Mouse (Mus musculus) stomach, embryonic 16.5 days (tissue): ENCODE measurements around the gene Ntm. TPM values are rescaled to one million over a fixed set of nuclear protein-coding genes. Genes with fewer than 3 reads are reported as not detected.
A peak's percentile ranks its signal among the peaks of the same experiment; 100 is the strongest.

Experiments used
- ATAC-seq: fragments of 200-750 bp; cut with Nextera tagmentation; 2 replicates; pipeline ENCODE4 v1.8.0; 2017; ENCODE audit warnings: moderate number of reproducible peaks, moderate TSS enrichment; ENCODE audit not compliant: insufficient read depth, low FRiP score
- H3K27ac ChIP-seq: fragments of 300-500 bp; sonication (generic); 2 replicates; pipeline ENCODE4 v1.5.1; 2014; ENCODE audit warnings: low read length
- H3K27me3 ChIP-seq: fragments of 300-500 bp; sonication (generic); 2 replicates; pipeline ENCODE4 v1.6.1; 2014; ENCODE audit warnings: low read length, control low read depth, mixed read lengths; ENCODE audit not compliant: control insufficient read depth, insufficient read depth
- H3K36me3 ChIP-seq: fragments of 300-500 bp; sonication (generic); 2 replicates; pipeline ENCODE4 v1.6.1; 2014; ENCODE audit warnings: low read length; ENCODE audit not compliant: control insufficient read depth, insufficient read depth
- H3K4me1 ChIP-seq: fragments of 300-500 bp; sonication (generic); 2 replicates; pipeline ENCODE4 v1.6.1; 2014; ENCODE audit warnings: low read length, control low read depth, mixed read lengths; ENCODE audit not compliant: control insufficient read depth, insufficient read depth
- H3K4me2 ChIP-seq: fragments of 300-500 bp; sonication (generic); 2 replicates; pipeline ENCODE4 v1.6.1; 2014; ENCODE audit warnings: low read depth, low read length, mixed read lengths
- H3K4me3 ChIP-seq: fragments of 300-500 bp; sonication (generic); replicated peaks from 2 replicates; pipeline ENCODE4 v1.5.1; 2014; ENCODE audit warnings: mild to moderate bottlenecking, low read length
- H3K9ac ChIP-seq: fragments of 300-500 bp; sonication (generic); 2 replicates; pipeline ENCODE4 v1.6.1; 2014; ENCODE audit warnings: low read length
- H3K9me3 ChIP-seq: fragments of 300-500 bp; sonication (generic); replicated peaks from 2 replicates; pipeline ENCODE4 v1.6.1; 2016; ENCODE audit warnings: low read length, control low read depth; ENCODE audit not compliant: control insufficient read depth
- WGBS: fragments of 180-500 bp; shearing (Covaris S2); extraction: QIAGEN DNeasy Blood & Tissue Kit; methylation state at CpG from one replicate; pipeline ENCODE4 v1.1.7; 2014; 5-methylcytosine and 5-hydroxymethylcytosine counted together
- polyA plus RNA-seq: library from polyadenylated mRNA; unstranded; fragments of >200 nt; fragmentation: Nextera tagmentation; extraction: Ambion mirVana; gene quantifications from 2 replicates; pipeline ENCODE4 v1.2.1, GENCODE M21; 2015

Ntm gene
- polyA plus RNA-seq, 1 experiment from 2014 or later = 15.0 TPM

GRCm38 (mm10) chr9:29482272-29482671, 480.7 kb downstream of the Ntm start:
- no peak overlapping the region for H3K27ac ChIP-seq
- no peak overlapping the region for H3K4me3 ChIP-seq
- WGBS = 85% methylated on average over 2 of the region's 2 CpGs
- no peaks in the 10 kb centered on the region for H3K27me3 ChIP-seq
- no peaks in the 10 kb centered on the region for H3K9me3 ChIP-seq
- ATAC-seq = no peak
- H3K4me1 ChIP-seq = no peaks in the 10 kb centered on the region
- H3K9ac ChIP-seq = no peak overlapping the region
- H3K4me2 ChIP-seq = no peak overlapping the region
- no peaks in the 10 kb centered on the region for H3K36me3 ChIP-seq

- no peak overlapping the region for H3K27ac ChIP-seq
- no peaks in the 10 kb centered on the region for H3K27me3 ChIP-seq
- no peak overlapping the region for H3K4me3 ChIP-seq
- no peak overlapping the region for H3K9ac ChIP-seq
- WGBS = 40% methylated on average over 10 of the region's 10 CpGs
- ATAC-seq = no peak
- no peaks in the 10 kb centered on the region for H3K9me3 ChIP-seq
- no peak overlapping the region for H3K4me2 ChIP-seq
- no peaks in the 10 kb centered on the region for H3K36me3 ChIP-seq
- H3K4me1 ChIP-seq = no peaks in the 10 kb centered on the region
These were observed 483.9 kb downstream of the Ntm start for GRCm38 (mm10) chr9:29479051-29479450.

- no peak overlapping the region for H3K4me3 ChIP-seq
- no peak overlapping the region for H3K9ac ChIP-seq
- no peak for ATAC-seq
- H3K4me2 ChIP-seq = no peak overlapping the region
- H3K27ac ChIP-seq = no peak overlapping the region
- 26% methylated on average over 6 of the region's 6 CpGs for WGBS
- H3K36me3 ChIP-seq = no peaks in the 10 kb centered on the region
- no peaks in the 10 kb centered on the region for H3K9me3 ChIP-seq
- no peaks in the 10 kb centered on the region for H3K27me3 ChIP-seq
- no peaks in the 10 kb centered on the region for H3K4me1 ChIP-seq
These were observed 485.7 kb downstream of the Ntm start for GRCm38 (mm10) chr9:29477219-29477618.

GRCm38 (mm10) chr9:29473418-29473817, 489.5 kb downstream of the Ntm start:
- Histone ChIP-seq H3K27me3 (no peaks in the 10 kb centered on the region), H3K4me3 (no peak overlapping the region), H3K27ac (no peak overlapping the region), H3K36me3 (no peaks in the 10 kb centered on the region), H3K4me1 (no peaks in the 10 kb centered on the region), H3K4me2 (no peak overlapping the region), H3K9ac (no peak overlapping the region), H3K9me3 (no peaks in the 10 kb centered on the region)
- ATAC-seq = no peak

GRCm38 (mm10) chr9:29472226-29472625, 490.7 kb downstream of the Ntm start:
- H3K9me3 ChIP-seq = no peaks in the 10 kb centered on the region
- no peaks in the 10 kb centered on the region for H3K27me3 ChIP-seq
- H3K27ac ChIP-seq = no peak overlapping the region
- WGBS = 57% methylated on average over 4 of the region's 4 CpGs
- no peak overlapping the region for H3K4me3 ChIP-seq
- H3K4me1 ChIP-seq = no peaks in the 10 kb centered on the region
- no peak overlapping the region for H3K9ac ChIP-seq
- H3K4me2 ChIP-seq = no peak overlapping the region
- no peaks in the 10 kb centered on the region for H3K36me3 ChIP-seq
- ATAC-seq = no peak

GRCm38 (mm10) chr9:29464756-29465155, 498.2 kb downstream of the Ntm start:
- Histone ChIP-seq H3K4me3 (no peak overlapping the region), H3K9ac (no peak overlapping the region), H3K9me3 (no peaks in the 10 kb centered on the region), H3K4me2 (no peak overlapping the region), H3K27me3 (no peaks in the 10 kb centered on the region), H3K27ac (no peak overlapping the region), H3K36me3 (no peaks in the 10 kb centered on the region), H3K4me1 (no peaks in the 10 kb centered on the region)
- no peak for ATAC-seq
- 86% methylated on average over 4 of the region's 4 CpGs for WGBS

GRCm38 (mm10) chr9:29462970-29463593, 499.9 kb downstream of the Ntm start:
- WGBS = 56% methylated on average over 10 of the region's 10 CpGs

GRCm38 (mm10) chr9:29457976-29458572, 504.9 kb downstream of the Ntm start:
- H3K27ac ChIP-seq = no peak overlapping the region
- no peaks in the 10 kb centered on the region for H3K36me3 ChIP-seq
- H3K4me2 ChIP-seq = no peak overlapping the region
- H3K9ac ChIP-seq = no peak overlapping the region
- ATAC-seq = no peak
- WGBS = 24% methylated on average over 5 of the region's 5 CpGs
- no peak overlapping the region for H3K4me3 ChIP-seq
- H3K9me3 ChIP-seq = no peaks in the 10 kb centered on the region
- H3K27me3 ChIP-seq = no peaks in the 10 kb centered on the region
- no peaks in the 10 kb centered on the region for H3K4me1 ChIP-seq

More at GRCm38 (mm10) chr9:29462970-29463593, 499.9 kb downstream of the Ntm start:
- Histone ChIP-seq H3K27ac (no peak overlapping the region), H3K9me3 (no peaks in the 10 kb centered on the region), H3K4me2 (no peak overlapping the region), H3K27me3 (no peaks in the 10 kb centered on the region), H3K4me1 (no peaks in the 10 kb centered on the region), H3K4me3 (no peak overlapping the region), H3K9ac (no peak overlapping the region), H3K36me3 (no peaks in the 10 kb centered on the region)
- peak; percentile 17; the same call in 1 of the 2 replicates for ATAC-seq

GRCm38 (mm10) chr9:29456014-29456413, 506.9 kb downstream of the Ntm start:
- H3K27me3 ChIP-seq = no peaks in the 10 kb centered on the region
- H3K9ac ChIP-seq = no peak overlapping the region
- H3K4me3 ChIP-seq = no peak overlapping the region
- H3K9me3 ChIP-seq = no peaks in the 10 kb centered on the region
- WGBS = 87% methylated on average over 7 of the region's 7 CpGs
- no peak overlapping the region for H3K27ac ChIP-seq
- no peak overlapping the region for H3K4me2 ChIP-seq
- no peaks in the 10 kb centered on the region for H3K4me1 ChIP-seq
- H3K36me3 ChIP-seq = no peaks in the 10 kb centered on the region
- no peak for ATAC-seq
